Mouse (Mus musculus) heart, embryonic 12.5 days (tissue): Measurements from ENCODE around the gene Daam1. TPM values are rescaled to one million over a fixed set of nuclear protein-coding genes. Genes with fewer than 3 reads are reported as not detected.
A peak's percentile ranks its signal among the peaks of the same experiment; 100 is the strongest.

ENCODE experiments used
- ATAC-seq: fragments of 200-750 bp; cut with Nextera tagmentation; 2 replicates; pipeline ENCODE4 v1.8.0; 2017; ENCODE audit warnings: moderate TSS enrichment, moderate library complexity; ENCODE audit not compliant: insufficient number of reproducible peaks, low FRiP score
- H3K27ac ChIP-seq: fragments of 300-500 bp; sonication (generic); 2 replicates; pipeline ENCODE4 v1.5.1; 2016; ENCODE audit warnings: mild to moderate bottlenecking, moderate library complexity; ENCODE audit not compliant: poor library complexity, severe bottlenecking
- H3K27me3 ChIP-seq: fragments of 300-500 bp; sonication (generic); replicated peaks from 2 replicates; pipeline ENCODE4 v1.6.1; 2016; ENCODE audit warnings: mild to moderate bottlenecking, moderate library complexity
- H3K36me3 ChIP-seq: fragments of 300-500 bp; sonication (generic); 2 replicates; pipeline ENCODE4 v1.6.1; 2016; ENCODE audit warnings: mild to moderate bottlenecking, moderate library complexity
- H3K4me1 ChIP-seq: fragments of 300-500 bp; sonication (generic); replicated peaks from 2 replicates; pipeline ENCODE4 v1.6.1; 2016; ENCODE audit warnings: mild to moderate bottlenecking
- H3K4me2 ChIP-seq: fragments of 300-500 bp; sonication (generic); 2 replicates; pipeline ENCODE4 v1.6.1; 2016; ENCODE audit warnings: mild to moderate bottlenecking, moderate library complexity
- H3K4me3 ChIP-seq: fragments of 300-500 bp; sonication (generic); 2 replicates; pipeline ENCODE4 v1.5.1; 2016; ENCODE audit warnings: mild to moderate bottlenecking
- H3K9ac ChIP-seq: fragments of 300-500 bp; sonication (generic); 2 replicates; pipeline ENCODE4 v1.6.1; 2016; ENCODE audit warnings: mild to moderate bottlenecking, moderate library complexity
- H3K9me3 ChIP-seq: fragments of 300-500 bp; sonication (generic); replicated peaks from 2 replicates; pipeline ENCODE4 v1.6.1; 2016; ENCODE audit warnings: mild to moderate bottlenecking, moderate library complexity
- WGBS: fragments of 180-500 bp; shearing (Covaris S2); methylation state at CpG from one replicate; pipeline ENCODE4 v1.1.7; 2016; 5-methylcytosine and 5-hydroxymethylcytosine counted together
- polyA plus RNA-seq: library from polyadenylated mRNA; unstranded; fragments of >200 nt; fragmentation: Nextera tagmentation; extraction: Ambion mirVana; gene quantifications from 2 replicates; pipeline ENCODE4 v1.2.1, GENCODE M21; 2016

The Daam1 gene
- polyA plus RNA-seq, 1 experiment from 2014 or later, result 23.1 TPM

DNA sequence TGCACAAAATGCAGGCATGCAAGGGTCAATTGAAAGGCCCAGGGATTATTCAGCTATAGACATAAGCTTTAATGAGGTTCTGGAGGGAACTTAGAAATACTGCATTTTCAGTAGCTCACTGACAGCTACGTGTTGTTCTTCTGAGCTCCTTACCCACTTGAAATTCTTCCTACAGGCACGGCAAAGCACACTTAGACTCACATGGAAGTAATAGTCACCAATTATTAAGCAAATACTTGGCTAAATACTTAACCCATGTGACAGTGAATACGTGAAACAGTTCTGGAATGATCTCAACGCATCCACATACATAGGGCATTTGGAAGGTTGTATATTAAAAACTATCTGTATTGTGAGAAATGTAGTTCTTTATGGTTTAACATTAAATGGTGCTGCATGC lies 50.6 kb downstream of the Daam1 start:
- Histone ChIP-seq H3K36me3 (no peaks in the 10 kb centered on the region), H3K9me3 (no peaks in the 10 kb centered on the region), H3K4me2 (no peak overlapping the region), H3K27me3 (no peaks in the 10 kb centered on the region), H3K4me3 (no peak overlapping the region), H3K27ac (0 out of 2 replicates have a peak overlapping the region, but pooled peaks have one; percentile 13), H3K9ac (no peak overlapping the region), H3K4me1 (peaks cover 89% of the 10 kb centered on the region)
- WGBS, result 72% methylated on average over 4 of the region's 4 CpGs
- no peak for ATAC-seq

DNA sequence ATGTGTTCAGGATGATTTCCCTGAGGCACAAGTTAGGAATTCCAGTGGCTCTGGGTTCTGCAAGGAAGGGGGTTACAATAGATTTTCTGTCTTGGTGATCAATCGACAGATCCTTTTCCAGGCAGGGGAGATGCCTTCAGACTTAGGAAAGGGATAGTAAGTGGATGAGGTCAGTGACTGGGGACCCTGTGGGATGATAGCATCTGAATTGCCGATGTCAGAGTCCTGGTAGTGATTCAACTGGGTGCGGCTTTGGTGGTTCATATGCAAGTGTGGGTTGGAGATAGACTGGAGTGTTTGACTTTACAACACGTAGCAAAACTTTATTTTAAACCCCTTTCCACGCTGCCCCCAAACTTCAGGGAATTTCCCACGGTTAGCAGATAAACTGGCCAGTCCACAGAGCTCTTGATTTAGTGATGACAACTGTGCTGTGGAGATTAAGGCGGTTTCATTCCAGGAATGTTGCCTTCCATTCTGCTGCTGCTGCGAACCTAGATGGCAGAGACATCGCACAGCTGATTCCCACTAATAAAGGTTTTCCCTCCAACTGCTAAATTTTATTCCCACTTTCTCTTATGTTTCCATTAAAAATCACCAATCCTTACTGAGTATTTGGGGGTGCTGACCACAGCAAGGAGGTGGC lies 52.3 kb downstream of the Daam1 start:
- Histone ChIP-seq H3K36me3 (no peaks in the 10 kb centered on the region), H3K9me3 (no peaks in the 10 kb centered on the region), H3K4me3 (no peak overlapping the region), H3K9ac (peak overlapping the region; percentile 14; the same call in 1 of the 2 replicates), H3K4me1 (peaks cover 89% of the 10 kb centered on the region), H3K27ac (peak overlapping the region; percentile 62), H3K27me3 (no peaks in the 10 kb centered on the region), H3K4me2 (peak overlapping the region; percentile 47)
- WGBS, result 20% methylated on average over 9 of the region's 9 CpGs
- no peak for ATAC-seq

DNA sequence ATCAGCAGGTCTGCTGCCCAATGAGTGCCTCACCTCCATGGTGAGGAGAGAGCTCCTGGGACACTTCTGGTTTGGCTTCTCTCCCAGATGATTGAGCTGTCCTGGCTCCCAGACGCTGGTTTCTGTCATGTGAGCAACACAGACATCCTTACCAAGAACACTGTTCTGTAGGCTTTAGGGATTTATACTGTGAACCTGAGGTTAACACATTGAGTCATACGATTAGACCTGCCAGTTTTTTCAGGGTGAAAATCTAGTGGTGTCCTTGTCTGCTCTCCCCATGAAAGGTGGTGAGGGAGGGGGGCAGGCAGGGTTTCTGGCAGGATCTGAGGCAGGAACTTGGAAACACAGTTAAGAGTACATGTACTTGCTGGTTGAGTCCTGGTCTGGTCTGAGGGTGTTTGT lies 54.3 kb downstream of the Daam1 start:
- Histone ChIP-seq H3K9me3 (no peaks in the 10 kb centered on the region), H3K4me3 (no peak overlapping the region), H3K27ac (peak overlapping the region; percentile 89), H3K27me3 (no peaks in the 10 kb centered on the region), H3K4me2 (peak overlapping the region; percentile 41), H3K9ac (peak overlapping the region; percentile 50; the same call in 1 of the 2 replicates), H3K4me1 (peaks cover 97% of the 10 kb centered on the region), H3K36me3 (peaks cover 3% of the 10 kb centered on the region; the same call in 1 of the 2 replicates)
- ATAC-seq, result peak; percentile 58; the same call in 1 of the 2 replicates
- 16% methylated on average over 2 of the region's 2 CpGs for WGBS

DNA sequence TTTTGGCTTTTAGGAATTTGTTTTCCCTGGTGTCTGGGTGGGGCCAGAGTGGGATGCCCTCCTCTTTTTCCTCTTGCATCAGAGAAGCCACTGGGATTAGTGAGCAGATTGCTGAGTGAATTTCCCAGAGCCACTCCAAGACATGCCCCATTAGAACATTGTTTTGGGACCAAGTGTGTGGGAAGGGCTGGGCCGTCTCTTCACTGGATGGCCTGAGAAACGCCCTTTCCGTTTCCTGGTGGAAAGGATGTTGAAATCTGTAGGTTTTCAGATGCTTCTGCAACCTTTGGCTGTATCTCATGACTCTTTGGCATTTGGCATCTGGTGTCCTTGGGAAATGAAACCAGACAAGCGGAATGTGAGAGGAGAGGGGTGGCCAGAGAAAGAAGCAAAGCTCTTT lies 54.8 kb downstream of the Daam1 start:
- Histone ChIP-seq H3K27ac (peak overlapping the region; percentile 89), H3K9ac (peak overlapping the region; percentile 50), H3K4me2 (peak overlapping the region; percentile 41), H3K4me3 (no peak overlapping the region), H3K4me1 (peaks cover 97% of the 10 kb centered on the region), H3K27me3 (no peaks in the 10 kb centered on the region), H3K36me3 (peaks cover 3% of the 10 kb centered on the region; the same call in 1 of the 2 replicates), H3K9me3 (no peaks in the 10 kb centered on the region)
- 0 out of 2 replicates have a peak, but pooled peaks have one; percentile 31 for ATAC-seq
- WGBS, result 26% methylated on average over 4 of the region's 4 CpGs

DNA sequence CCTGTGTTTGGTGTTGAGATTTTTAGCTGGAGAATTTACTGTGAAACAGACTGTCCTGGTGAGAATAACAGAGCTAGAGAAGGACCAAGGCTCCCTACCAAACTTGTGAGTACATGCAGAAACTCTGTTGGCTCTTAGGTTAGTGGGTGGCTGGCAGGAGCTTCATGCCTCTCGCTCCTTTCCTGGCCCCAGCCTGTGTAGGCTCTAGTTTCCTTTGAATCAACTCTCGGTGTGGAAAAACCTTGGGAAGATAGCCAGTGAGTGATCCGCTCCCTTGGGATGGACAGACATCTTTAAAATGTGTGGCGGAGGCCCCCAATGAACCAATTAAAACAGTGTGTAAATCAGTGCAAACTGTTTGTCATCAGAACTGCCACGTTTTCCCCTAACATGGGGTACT lies 55.5 kb downstream of the Daam1 start:
- Histone ChIP-seq H3K27me3 (no peaks in the 10 kb centered on the region), H3K27ac (peak overlapping the region; percentile 89), H3K36me3 (peaks cover 3% of the 10 kb centered on the region; the same call in 1 of the 2 replicates), H3K9ac (peak overlapping the region; percentile 50; the same call in 1 of the 2 replicates), H3K4me1 (peaks cover 95% of the 10 kb centered on the region), H3K4me3 (no peak overlapping the region), H3K4me2 (peak overlapping the region; percentile 41), H3K9me3 (no peaks in the 10 kb centered on the region)
- no peak for ATAC-seq
- WGBS, result 56% methylated on average over 5 of the region's 5 CpGs

DNA sequence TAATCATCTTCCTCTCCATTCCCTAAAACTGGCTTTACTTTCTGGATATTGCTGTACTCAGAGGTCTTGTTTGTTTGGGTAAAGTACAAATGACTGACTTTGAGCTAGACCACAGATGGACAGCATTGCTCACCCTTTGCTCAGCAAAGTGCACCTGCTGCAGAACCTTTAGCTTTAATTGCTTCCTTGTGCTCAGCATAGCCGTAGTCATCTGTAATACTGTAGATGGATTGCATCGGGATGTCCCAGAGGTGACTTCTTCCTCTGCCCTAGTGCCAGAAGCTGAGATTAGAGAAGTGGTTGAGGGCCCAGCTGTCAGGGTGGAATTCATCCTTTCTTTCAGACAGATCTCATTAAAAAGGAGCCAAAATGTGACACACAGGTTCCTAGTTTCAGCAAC lies 56.1 kb downstream of the Daam1 start:
- no peak for ATAC-seq
- no peaks in the 10 kb centered on the region for H3K9me3 ChIP-seq
- WGBS, result 36% methylated on average over 2 of the region's 2 CpGs
- H3K27ac ChIP-seq, result peak overlapping the region; percentile 89
- H3K36me3 ChIP-seq, result peaks cover 3% of the 10 kb centered on the region; the same call in 1 of the 2 replicates
- H3K9ac ChIP-seq, result no peak overlapping the region
- no peak overlapping the region for H3K4me3 ChIP-seq
- 0 out of 2 replicates have a peak overlapping the region, but pooled peaks have one; percentile 41 for H3K4me2 ChIP-seq
- no peaks in the 10 kb centered on the region for H3K27me3 ChIP-seq
- H3K4me1 ChIP-seq, result peaks cover 95% of the 10 kb centered on the region

DNA sequence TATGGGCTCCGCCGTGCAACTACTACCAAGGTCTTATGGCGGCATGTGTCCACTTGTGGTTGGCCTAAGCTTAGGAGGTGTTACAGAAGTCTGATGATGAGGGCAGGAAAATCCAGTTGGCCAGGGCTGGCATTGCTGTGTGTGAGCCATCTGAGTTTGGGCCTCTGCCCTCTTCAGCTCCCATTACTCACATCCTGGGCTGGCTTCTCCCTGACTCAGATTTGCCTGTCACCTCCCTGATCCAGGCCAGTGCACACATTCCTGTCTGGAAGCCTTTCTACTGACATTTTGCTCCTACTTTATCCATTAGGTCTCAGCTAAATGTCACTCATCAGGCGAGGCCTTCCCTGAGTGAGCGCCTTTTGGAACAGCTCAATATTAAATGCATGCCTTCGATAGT lies 57.5 kb downstream of the Daam1 start:
- peak; percentile 57 for ATAC-seq
- Histone ChIP-seq H3K27me3 (no peaks in the 10 kb centered on the region), H3K27ac (peak overlapping the region; percentile 89), H3K9ac (no peak overlapping the region), H3K4me1 (peaks cover 92% of the 10 kb centered on the region), H3K36me3 (peaks cover 3% of the 10 kb centered on the region; the same call in 1 of the 2 replicates), H3K4me3 (no peak overlapping the region), H3K9me3 (no peaks in the 10 kb centered on the region), H3K4me2 (no peak overlapping the region)
- WGBS, result 41% methylated on average over 6 of the region's 6 CpGs

DNA sequence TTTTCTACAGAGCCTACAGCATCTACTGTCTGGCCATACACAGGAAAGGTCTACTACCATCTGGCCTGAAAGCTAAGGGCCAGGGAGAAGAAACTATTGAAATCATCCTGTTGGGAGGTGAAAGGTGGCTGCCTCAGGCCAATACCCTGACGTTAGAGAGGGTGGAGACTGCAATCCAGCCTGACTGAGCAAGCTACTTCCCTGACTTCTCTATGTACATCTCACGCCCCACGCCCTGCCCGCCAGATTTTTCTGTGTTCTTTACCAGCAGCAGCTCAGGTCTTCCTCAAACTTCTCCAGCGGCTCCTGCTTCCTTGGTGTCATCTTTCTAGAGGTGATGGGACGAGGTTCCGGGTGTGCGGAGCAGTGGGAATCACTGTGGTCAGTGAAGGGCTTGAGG lies 58.4 kb downstream of the Daam1 start:
- H3K9me3 ChIP-seq, result no peaks in the 10 kb centered on the region
- H3K9ac ChIP-seq, result 0 out of 2 replicates have a peak overlapping the region, but pooled peaks have one; percentile 54
- H3K36me3 ChIP-seq, result peaks cover 3% of the 10 kb centered on the region; the same call in 1 of the 2 replicates
- ATAC-seq, result no peak
- no peaks in the 10 kb centered on the region for H3K27me3 ChIP-seq
- WGBS, result 74% methylated on average over 8 of the region's 8 CpGs
- H3K27ac ChIP-seq, result peak overlapping the region; percentile 89
- H3K4me1 ChIP-seq, result peaks cover 88% of the 10 kb centered on the region
- H3K4me2 ChIP-seq, result no peak overlapping the region
- H3K4me3 ChIP-seq, result no peak overlapping the region

DNA sequence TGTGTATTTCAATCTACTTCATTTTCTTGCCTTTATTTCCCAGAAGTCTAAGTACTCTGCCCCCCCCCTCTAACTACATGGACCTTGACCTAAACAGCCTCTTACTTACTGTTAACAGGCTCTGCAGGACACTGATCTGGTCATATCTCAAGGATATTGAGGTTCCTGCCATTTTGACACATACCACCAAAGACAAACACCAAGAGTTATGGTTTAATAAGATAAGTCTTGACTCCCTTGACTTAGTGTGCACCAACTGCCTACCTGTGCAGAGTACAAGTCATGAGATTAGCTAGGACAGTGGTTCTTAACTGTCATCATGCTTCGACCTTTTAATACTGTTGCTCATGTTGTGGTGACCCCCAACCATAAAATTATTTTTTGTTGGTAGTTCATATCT lies 59.4 kb downstream of the Daam1 start:
- H3K9me3 ChIP-seq, result no peaks in the 10 kb centered on the region
- no peak overlapping the region for H3K27ac ChIP-seq
- 84% methylated on average over 1 of the region's 1 CpGs for WGBS
- no peak overlapping the region for H3K4me2 ChIP-seq
- H3K4me3 ChIP-seq, result no peak overlapping the region
- H3K4me1 ChIP-seq, result peaks cover 78% of the 10 kb centered on the region
- no peak for ATAC-seq
- peaks cover 8% of the 10 kb centered on the region; the same call in 1 of the 2 replicates for H3K36me3 ChIP-seq
- no peak overlapping the region for H3K9ac ChIP-seq
- H3K27me3 ChIP-seq, result no peaks in the 10 kb centered on the region

DNA sequence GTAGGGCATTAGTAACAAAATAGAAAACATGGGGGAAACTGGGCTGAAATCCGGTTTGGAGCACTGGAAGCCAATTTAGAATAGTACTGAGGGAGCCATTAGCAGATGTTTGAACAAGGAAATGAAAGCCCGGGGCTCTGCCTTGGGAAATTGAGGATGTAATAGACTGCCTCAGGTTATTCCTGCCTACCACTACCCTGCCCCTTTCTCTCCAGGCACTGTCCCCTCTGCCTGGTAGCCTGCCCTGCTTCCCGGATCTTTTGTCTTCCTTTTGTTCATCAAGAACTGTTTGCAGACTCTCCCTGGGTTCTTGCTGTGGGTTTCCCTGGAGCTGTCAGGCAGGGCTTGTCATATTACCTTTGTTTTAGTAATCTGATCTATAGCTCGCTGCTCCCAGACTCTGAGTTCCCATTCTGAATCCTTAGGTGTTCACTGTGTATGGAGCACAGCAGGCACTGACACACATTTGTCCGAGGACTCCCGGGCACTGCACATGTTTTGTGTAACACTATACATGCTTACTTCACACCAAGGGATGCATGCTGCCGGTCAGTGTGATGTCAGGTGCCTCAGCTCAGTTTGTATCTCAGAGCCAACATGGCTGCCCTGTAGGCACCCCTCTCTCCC lies 61.0 kb downstream of the Daam1 start:
- Histone ChIP-seq H3K27ac (peak overlapping the region; percentile 27; the same call in 1 of the 2 replicates), H3K4me3 (no peak overlapping the region), H3K9me3 (no peaks in the 10 kb centered on the region), H3K4me2 (no peak overlapping the region), H3K36me3 (peaks cover 22% of the 10 kb centered on the region), H3K27me3 (no peaks in the 10 kb centered on the region), H3K4me1 (peaks cover 72% of the 10 kb centered on the region), H3K9ac (no peak overlapping the region)
- 67% methylated on average over 7 of the region's 7 CpGs for WGBS
- no peak for ATAC-seq

DNA sequence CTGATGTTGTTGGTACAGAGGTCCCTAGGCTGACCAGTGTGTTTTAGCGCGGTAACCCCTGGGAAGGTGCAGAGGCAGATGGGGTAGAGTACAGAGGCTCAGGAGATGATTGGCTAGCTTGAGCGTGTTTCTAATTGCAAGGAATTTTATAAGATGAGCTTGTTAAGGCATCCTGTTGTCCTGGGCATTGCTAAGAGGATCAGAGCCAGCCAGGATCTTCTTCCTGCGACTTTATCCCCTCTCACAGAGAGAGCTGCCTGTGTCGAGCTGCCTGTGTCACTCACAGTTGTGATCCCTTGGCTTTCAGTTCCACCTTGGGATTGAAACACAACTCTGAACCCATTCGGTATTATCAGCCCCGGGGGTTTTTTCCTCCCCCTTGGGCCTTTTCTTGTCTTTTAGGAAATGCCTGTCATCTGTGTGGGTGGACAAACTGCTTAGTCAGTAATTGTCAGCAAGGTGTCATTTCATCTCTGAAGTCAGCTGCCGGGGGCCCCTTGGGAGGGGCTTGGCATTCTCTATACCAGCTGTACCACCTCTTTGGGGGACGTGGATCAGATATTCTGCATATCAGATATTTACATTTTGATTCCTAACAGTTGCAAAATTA lies 62.2 kb downstream of the Daam1 start:
- peaks cover 33% of the 10 kb centered on the region for H3K36me3 ChIP-seq
- no peaks in the 10 kb centered on the region for H3K27me3 ChIP-seq
- no peak for ATAC-seq
- H3K9ac ChIP-seq, result peak overlapping the region; percentile 1; the same call in 1 of the 2 replicates
- WGBS, result 40% methylated on average over 9 of the region's 9 CpGs
- no peaks in the 10 kb centered on the region for H3K9me3 ChIP-seq
- peak overlapping the region; percentile 34; the same call in 1 of the 2 replicates for H3K27ac ChIP-seq
- H3K4me1 ChIP-seq, result peaks cover 71% of the 10 kb centered on the region
- no peak overlapping the region for H3K4me3 ChIP-seq
- H3K4me2 ChIP-seq, result no peak overlapping the region
